Mouse (Mus musculus): ENCODE measurements at regions not wholly inside any gene's neighbourhood (a gene's known extent, or its start where the extent isn't known, plus 50 kb on each side); places are given as distances from the start of the nearest gene placed in this dataset.

GRCm38 (mm10) chr5:126835440-126835839 is 406.2 kb upstream of the Tmem132c start:
- no peak for TF ChIP-seq GATA1 (IDR thresholded peaks at IDR 0.05; ENCODE audit: borderline replicate concordance, low read length)
- no peak for TF ChIP-seq CTCF (IDR thresholded peaks at IDR 0.05; ENCODE audit: low read depth, low read length)
- TF ChIP-seq TAL1 (conservative IDR thresholded peaks at IDR 0.05; ENCODE audit: low read depth, low read length): no peak
- TF ChIP-seq POLR2AphosphoS5 (IDR thresholded peaks at IDR 0.05; ENCODE audit: insufficient replicate concordance, low read depth, low read length): no peak
